Mouse (Mus musculus) frontal cortex, postnatal 10 days (tissue): ENCODE measurements around the gene Ppie.
"Not testable (repeated sequence)": the region's sequence is repeated elsewhere in the genome, so short reads cannot be mapped to it uniquely, and the experiment has no call there.

ENCODE experiments used
- DNase-seq, 2 experiments: peaks; one replicate each; pipeline ENCODE4 v3.0.0; 2022; ENCODE audit warnings: low spot score in 2 of 2, mixed read lengths in 1 of 2

Ppie gene

DNA sequence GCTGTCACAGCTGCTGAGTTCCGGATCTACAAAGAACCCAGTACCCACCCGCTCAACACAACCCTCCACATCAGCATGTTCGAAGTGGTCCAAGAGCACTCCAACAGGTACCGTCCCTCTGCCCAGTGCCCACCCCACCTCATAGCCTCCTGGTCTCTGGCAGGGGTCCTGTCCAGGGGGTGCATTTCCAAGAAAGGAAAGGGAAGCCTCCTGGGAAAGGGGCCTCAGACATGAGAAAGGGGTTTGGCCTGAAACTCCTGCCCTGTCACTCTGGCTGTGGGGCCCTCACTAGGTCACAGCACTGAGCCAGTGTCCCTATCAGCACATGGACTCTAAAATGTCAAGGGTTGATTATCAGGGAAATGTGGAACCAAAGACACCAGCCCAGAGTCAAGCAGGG, 25.1 kb downstream of the Ppie start:
- not testable (repeated sequence) for DNase-seq

DNA sequence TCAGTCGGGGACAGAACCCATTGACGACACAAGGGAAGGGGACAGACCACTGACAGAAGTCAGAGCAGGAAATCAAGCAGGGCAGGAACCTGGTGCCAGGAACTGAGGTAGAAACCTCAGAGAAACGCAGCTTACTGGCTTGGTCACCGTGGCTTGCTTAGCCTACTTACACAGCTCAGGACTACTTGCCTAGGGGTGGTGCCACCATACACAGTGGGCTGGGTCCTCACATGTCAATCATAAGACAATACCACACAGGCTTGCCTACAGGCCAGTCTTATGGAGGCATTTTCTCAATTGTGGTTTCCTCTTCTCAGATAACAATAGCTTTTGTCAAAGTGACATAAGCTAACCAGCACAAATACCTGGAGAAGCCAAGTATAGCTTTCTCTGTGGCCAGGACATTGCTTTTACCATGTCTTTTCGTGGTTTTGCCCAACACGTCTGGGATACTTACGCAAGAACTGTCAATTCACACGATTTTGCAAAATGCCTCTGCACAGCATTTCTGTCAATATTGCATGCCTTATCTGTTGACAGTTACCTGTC, 27.5 kb downstream of the Ppie start:
- no peak for DNase-seq

DNA sequence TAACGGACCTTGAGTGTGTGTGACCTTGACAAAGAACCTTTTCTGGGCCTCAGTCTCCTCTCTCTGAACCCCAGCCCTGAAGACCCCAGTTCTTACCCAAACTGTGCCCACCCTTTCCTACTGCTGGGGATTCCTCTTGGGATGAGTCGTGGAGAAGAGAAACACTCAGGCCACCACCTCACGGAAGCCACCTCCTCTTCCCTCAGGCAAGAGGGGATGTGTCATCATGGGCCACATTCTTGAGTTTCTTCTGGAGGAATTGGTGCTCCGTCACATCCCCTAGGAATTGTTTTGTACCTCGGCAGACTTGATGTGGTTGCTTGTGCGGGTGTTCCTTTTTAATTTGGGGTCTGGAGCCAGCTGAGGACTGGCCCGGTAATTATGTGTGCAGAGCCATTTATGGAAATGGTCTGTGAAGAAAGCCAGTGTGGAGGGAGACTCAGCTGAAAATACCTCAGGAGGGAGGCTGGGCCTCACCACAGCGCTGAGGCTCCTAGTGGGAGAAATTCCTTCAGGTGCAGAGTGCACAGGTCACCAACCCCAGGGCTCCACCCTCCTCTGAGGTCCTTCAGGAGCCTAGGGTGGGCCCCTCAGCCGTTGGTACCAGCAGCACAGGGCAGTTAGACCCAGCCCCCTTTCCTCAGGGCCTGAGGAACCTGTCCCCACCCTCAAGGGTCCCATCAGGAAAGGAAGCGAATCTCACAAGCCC, 28.3 kb downstream of the Ppie start:
- DNase-seq = not testable (repeated sequence)

DNA sequence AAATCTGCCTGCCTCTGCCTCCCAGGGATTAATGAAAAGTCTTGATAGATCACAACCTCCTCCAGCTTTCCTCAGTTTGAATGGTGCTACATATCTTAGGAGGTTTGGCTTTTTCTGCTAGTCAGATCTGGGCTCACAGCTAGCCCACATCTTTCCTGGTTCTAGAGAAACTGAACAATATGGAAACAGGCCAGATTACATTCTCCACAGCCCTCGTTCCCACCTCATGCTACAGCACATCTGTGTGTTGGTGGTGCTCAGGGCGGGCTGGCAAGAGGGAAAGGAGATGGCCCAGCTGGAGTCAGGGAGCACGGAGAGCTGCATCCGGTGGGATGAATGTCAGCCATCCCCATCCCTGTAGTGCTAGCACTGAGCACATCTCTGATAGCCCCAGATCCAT, 29.0 kb downstream of the Ppie start:
- no peak for DNase-seq

DNA sequence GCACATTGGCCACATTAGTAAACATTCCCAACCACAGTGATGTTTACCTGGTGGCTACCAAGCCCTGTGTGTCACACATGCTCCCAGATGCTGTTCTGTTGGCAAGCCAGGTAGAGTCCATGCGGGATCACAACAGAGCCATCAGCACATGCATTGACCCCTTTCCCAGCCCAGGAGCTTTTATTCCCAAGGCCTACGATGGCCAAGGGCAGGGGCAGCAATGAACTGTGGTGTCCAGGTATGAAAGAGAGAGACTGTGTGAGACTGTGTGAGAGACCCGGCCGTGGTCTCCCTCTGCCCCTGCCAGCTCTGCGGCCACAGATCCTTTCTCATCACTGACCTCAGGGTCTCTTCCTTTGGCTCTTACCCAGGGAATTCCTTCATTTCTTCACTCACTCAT, 31.7 kb downstream of the Ppie start:
- no peak for DNase-seq

DNA sequence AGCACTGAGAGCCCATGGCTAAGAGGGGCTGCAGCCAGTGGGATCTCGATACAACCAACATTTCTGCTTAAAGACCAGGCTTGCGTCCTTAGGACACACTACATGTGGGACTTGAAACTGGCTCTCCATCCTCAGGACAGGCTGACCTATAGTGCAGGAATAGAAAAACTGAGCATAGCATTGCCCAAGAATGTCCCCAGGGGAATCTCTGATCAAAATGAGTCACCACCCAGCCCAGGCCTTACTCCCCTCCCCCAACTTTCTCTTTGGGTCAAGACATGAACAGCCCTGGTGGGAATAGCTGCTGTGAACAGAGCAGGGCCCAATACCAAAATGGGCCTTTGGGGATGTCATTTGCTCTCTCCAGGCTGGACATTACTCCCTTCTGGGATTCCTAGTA, 32.9 kb downstream of the Ppie start:
- no peak for DNase-seq

DNA sequence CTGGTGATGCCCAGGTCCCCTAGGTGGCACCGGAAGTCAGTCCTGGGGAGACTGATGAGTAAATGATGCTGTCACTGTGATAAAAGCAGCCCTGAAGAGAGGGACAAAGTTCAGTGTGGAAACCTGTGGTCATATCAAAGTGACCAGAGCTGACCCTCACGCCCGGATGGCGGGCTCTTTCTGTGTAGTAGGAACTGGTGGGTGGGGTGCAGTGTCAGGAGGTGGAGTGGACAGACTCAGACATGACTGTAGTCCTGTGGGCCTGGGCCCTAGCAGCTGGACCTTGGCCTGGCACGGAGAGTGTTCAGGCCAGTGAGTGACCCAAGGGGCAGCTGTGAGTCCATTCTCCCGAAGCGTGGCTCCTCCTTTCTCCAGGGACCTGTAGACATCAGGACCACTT, 33.8 kb downstream of the Ppie start:
- DNase-seq = not testable (repeated sequence)

DNA sequence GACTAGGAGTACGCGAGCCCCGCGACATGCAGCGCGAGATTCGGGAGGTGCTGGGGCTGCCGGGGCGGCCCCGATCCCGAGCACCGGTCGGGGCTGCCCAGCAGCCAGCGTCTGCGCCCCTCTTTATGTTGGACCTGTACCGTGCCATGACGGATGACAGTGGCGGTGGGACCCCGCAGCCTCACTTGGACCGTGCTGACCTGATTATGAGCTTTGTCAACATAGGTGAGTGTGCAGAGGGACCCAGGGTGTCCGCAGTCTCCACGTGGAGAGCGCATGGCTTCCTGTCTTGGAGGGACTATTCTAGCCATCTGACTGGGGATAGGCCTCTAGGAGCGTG, 34.3 kb downstream of the Ppie start:
- no peak for DNase-seq

DNA sequence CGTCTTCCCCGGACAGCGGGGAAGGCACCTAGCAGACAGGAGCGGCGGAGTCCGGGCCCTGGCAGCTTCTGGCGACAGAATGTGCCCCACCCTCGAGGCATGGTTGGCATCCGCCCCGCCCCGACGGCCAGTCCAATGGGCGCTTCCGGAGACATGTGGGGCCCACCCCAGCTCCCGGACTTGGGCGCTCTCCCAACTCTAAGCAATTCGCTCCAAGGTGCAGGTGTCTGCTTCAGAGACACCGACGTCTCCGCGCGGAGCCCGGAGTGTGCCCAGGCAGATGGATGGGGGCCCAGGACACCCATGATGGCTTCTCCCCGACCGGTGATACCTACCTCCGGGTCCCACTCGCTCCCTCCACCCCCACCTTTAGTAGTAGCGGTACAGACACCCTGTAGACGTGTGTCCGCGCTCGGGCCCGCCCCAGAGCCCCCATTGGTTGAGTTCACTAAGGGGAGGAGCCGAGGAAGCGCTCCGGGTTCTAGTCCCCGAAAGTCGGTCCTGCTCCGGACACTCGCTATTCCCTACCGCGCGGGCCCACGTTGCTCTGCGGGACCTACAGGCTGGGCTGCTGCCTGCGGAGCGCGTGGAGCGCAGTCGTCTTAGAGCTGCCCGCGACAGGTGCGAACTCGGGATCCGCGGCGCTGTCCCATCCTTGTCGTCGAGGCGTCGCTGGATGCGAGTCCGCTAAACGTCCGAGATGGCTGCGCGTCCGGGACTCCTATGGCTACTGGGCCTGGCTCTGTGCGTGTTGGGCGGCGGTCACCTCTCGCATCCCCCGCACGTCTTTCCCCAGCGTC, 34.9 kb downstream of the Ppie start, which contains the start of gene Bmp8b:
Bmp8b (plus strand) TSS at position 515 of the 800 bp plus-strand sequence.
- DNase-seq = no peak

DNA sequence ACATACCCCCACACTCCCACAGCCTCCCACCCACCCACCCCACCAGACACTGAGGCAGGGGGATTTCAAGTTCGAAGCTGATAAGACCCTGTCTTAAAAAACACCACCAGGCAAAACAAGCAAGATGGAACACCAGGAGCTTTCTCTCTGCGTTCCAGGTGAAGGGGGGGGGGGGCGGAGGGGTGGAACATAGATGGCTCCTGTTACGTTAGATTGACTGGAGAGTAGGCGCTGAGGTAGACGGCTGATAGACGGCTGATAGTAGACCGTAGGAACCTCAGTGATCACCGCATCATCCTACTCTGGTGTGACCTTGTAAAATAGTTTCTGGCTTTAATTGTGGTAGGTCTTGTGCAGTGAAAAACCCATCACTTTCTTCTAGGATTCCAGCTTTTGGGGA, 45.9 kb downstream of the Ppie start:
- DNase-seq = no peak

DNA sequence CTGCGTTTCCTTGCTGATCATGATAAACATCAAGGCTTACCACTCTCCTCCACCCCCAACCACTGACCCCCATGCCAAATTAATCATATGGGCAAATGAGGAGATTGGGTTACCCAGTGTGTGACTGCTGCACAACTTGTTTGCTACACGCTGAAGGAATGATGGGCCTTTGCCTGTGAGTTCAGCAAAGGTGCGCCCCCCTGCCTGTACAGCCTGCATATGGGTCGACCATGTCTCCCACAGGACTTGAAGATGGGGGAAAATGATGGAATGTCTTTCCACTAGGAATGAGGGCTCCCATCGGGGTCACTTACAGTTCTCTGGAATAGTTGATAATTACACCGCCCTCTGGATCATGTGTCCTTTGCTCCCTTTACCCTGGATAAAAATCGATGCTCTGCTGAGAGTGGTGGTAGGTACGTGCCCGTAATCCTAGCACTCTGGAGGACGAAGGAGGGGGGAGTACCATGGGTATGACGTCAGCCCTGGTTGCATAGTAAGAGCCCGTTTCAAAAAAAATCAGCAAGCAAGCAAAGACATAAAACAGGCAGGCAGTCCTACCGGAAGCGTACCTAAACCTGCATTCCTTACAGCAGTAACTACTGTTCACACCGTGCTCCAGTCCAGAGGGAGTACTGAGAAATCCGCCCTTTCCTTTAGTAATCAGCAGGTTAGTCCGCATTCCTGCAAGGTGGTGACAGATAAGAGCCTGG, 46.5 kb downstream of the Ppie start:
- no peak for DNase-seq

DNA sequence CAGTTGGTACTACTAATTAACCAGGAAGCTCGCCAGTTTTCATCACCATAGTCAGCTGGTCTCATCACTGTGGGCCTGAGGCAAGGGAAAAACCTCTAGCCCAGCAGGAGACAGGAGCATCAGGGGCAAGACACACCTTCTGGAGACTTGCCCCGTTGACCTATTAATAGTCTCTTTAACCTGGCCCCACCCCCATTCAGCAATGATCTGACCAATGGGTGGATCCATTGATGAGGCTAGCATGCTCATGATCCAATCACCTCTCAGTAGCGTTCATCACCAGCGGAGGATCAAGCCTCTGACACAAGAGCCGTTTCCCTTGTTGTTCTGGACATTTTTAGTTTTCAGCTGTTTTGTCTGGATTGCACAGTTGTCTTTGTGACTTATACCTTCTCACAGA, 47.1 kb downstream of the Ppie start:
- no peak for DNase-seq

DNA sequence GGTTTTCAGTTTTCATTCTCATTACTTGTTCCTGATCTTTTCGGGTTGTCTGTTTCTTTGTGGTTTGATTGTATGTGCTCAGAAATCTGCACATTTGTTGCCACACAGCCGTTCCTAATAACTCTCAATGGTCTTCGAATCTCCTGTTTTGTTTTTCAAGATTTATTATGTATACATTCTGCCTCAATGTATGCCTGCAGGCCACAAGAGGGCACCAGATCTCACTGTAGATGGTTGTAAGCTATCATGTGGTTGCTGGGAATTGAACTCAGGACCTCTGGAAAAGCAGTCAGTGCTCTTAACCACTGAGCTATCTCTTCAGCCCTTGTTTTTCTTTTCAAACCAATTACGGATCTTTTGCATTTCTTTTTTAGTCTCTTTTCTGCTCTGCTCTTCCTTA, 53.4 kb downstream of the Ppie start:
- DNase-seq = no peak

DNA sequence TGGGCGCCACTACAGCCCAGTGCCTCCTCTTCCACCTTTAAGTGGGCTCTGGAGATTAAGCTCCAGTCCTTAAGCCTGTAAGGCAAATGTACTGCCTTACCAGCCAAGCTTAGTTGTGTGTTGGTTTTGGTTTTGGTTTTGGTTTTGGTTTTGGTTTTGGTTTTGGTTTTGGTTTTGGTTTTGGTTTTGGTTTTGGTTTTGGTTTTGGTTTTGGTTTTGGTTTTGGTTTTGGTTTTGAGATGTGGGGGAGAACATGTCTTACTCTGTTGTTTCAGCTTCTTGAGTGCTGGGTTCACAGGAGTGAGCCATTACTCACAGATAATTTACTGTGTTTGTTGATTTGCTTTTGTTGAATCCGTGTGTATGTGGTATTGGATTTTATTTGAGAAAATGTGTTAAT, 54.5 kb downstream of the Ppie start:
- DNase-seq = no peak

DNA sequence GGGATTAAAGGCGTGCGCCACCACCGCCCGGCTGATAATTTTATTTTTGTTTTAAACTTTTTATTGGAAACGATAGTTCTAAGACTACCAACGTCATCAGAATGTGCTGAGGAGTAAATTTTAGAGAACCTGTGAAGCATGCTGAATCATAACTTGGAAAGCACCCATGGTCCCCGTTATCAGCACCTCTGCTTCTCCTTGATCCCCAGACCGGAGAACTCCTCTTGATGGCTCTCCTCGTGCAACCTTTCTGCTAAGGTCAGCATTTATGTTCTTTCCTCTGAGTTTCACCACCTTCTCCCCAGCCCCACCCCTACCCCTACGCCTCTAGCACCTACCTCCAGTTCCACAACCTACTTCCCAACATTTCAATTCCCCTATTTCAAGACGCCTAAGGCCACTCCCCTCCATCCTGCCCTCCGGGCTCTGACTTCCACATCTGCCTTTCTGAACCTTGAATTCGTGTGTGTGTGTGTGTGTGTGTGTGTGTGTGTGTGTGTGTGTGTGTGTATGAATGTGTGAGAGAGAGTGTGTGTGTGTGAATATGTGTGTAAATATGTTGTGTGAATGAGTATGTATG, 56.3 kb downstream of the Ppie start:
- no peak for DNase-seq

DNA sequence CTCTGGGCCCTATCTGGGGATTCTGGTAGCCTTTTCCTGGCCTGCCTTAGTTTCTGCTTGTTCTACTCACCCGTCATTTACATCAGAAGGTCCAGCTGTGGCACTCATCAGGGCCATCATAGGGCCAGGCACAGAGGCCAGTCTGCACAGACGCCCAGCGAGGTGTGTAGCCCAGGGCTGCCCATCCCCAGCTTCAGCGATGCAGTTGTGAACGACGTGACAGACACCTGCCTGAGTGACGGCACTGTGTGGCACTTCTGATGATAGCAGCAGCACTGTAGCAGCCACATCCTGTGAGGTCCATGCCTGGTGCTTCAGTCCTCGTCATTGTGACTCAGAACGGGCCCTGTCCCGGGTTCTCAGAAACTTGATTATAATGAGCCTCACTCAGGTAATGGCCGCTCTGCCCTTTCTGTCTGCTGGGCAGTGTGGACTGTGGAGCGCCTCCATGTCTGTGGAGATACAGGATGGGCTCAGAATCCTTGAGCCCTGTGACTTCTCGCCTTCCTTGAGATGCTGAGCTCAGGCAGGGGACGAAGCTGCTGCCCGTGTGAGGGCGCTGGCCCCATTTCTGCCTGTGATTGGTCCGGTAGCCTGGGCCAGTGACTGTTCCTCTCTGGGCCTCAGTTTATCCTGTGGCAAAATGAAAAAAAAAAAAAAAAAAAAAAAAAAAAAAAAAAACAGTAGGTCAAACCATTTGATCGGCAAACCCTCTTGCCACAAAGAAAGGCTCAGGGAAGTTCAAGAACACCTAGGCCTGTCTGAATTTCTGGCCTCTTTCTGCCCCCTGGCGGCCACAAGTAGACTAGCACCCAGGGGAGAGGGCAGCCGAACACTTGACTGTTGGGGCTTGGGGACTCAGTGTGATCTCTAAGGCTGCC, 57.2 kb downstream of the Ppie start:
- DNase-seq = peak in 1 of 2 experiments; percentile 66

DNA sequence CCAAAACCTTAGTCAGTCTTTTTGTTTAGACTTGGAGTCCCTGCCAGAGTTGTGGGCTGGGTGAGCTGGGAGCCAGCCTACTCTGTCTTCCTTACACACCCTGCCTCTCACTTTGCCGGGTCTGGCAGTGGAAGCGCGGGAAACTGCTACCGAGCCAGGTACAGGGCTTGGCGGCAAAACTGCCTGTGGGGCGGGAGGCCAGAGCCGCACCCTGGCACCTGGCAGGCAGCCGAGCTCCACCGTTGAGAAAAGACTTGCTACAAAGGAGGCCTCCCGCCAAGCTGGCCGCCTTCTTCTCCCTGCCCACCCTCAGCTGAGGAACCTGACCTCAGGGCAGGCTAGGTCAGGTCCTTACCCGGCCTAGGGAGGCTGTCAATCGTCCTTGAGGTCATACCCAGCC, 59.0 kb downstream of the Ppie start:
- DNase-seq = no peak

DNA sequence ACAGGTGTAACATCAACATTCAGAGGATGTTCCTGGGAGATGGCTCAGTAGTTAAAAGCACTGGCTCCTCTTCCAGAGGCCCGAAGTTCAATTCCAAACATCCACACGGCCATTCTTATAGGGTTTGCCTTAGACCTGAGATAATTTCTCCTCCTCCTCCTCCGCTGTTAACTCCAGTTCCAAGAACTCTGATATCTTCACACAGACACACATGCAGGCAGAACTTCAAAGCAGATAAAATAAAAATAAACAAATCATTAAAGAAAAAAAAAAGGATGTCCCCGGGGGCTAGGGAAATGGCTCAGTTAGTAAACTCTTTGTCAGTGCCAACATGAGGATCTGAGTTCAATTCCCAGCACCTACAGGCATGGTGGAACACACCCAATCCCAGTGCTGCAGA, 61.5 kb downstream of the Ppie start:
- DNase-seq = no peak
